Mouse (Mus musculus): ENCODE measurements around the gene Hist1h3e.
"Not testable (repeated sequence)": the region's sequence is repeated elsewhere in the genome, so short reads cannot be mapped to it uniquely, and the experiment has no call there.

DNA sequence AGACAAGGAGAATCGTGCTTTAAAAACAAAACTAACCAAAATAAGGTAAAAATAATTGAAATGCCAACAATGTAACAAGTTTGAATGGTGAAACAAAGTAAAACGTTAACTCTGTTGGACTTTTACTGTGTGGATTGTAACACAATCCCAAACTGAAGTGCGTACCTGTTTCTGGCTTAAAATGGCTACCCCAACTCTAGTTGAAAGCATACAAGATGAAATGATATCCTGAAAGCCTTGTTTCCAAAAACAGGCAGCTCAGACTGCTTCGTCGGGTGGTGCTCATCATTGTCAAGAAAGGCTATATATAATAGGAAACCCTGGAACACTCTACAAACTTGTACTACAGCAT, 662 bp downstream of the Hist1h3e start:
- TF ChIP-seq POLR2A (IDR thresholded peaks at IDR 0.05; ENCODE audit: insufficient read depth, low read length); CTCF (IDR thresholded peaks at IDR 0.05; ENCODE audit: low read depth, low read length): not testable (repeated sequence)

All from ES-Bruce4 (cell line).